Mouse (Mus musculus) MEL (cell line): ENCODE data around the gene Zfp385b.

Experiments used
- CTCF ChIP-seq, 3 experiments: IDR thresholded peaks in 2 of 3; conservative IDR thresholded peaks in 1 of 3; 2 replicates each; pipeline ENCODE4 v1.5.1; 2011 to 2012; ENCODE audit warnings: low read length in 3 of 3, low read depth in 2 of 3, mild to moderate bottlenecking in 2 of 3, improper control_type of control experiment in 1 of 3, inconsistent platforms in 1 of 3, mixed read lengths in 1 of 3, moderate library complexity in 1 of 3; ENCODE audit not compliant: control insufficient read depth in 1 of 3, insufficient read depth in 1 of 3, poor library complexity in 1 of 3, severe bottlenecking in 1 of 3
- ETS1 ChIP-seq: IDR thresholded peaks from 2 replicates; pipeline ENCODE4 v1.6.1; 2012; ENCODE audit warnings: low read depth, mild to moderate bottlenecking, inconsistent platforms, low read length, improper control_type of control experiment, moderate library complexity
- GATA1 ChIP-seq: IDR thresholded peaks from 2 replicates; pipeline ENCODE4 v1.6.1; 2011; ENCODE audit warnings: low read depth, low read length, improper control_type of control experiment
- MXI1 ChIP-seq: IDR thresholded peaks from 2 replicates; pipeline ENCODE4 v1.6.1; 2011; ENCODE audit warnings: mild to moderate bottlenecking, low read depth, low read length, improper control_type of control experiment
- POLR2A ChIP-seq, 2 experiments: IDR thresholded peaks; 2 replicates each; pipeline ENCODE4 v1.6.1; 2011 to 2012; ENCODE audit warnings: low read length in 2 of 2, mild to moderate bottlenecking in 2 of 2, control low read depth in 1 of 2, improper control_type of control experiment in 1 of 2, low read depth in 1 of 2, moderate library complexity in 1 of 2; ENCODE audit not compliant: control insufficient read depth in 1 of 2, insufficient read depth in 1 of 2, poor library complexity in 1 of 2
- POLR2AphosphoS2 ChIP-seq: IDR thresholded peaks from 2 replicates; pipeline ENCODE4 v1.6.1; 2011; ENCODE audit warnings: low read length, improper control_type of control experiment
- ZC3H11A ChIP-seq: IDR thresholded peaks from 2 replicates; pipeline ENCODE4 v1.6.1; 2012; ENCODE audit warnings: low read depth, mild to moderate bottlenecking, inconsistent platforms, low read length, improper control_type of control experiment

DNA sequence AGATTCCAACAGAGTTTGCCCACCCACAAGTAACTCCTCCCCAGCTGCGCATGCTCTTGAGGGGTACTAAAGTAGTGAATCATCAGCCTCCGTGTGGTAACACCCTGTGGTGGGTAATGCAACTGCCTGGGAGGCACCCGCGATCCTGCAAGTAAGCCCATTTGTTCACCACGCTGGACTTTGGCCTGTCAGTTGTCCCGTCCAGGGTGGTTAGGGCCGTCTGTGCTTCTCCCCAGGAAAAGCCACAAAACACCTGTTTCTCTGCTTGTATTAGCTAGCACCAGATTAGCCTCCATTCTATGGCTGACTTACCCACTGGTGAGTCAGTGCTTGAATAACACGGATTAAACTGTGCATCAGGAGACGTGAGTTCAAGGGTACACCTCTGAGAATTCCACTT lies 442.6 kb downstream of the Zfp385b start:
- no peak for TF ChIP-seq POLR2A (IDR thresholded peaks at IDR 0.05; ENCODE audit: control insufficient read depth in 1 of 2, insufficient read depth in 1 of 2, low read depth in 1 of 2, low read length in 2 of 2, poor library complexity in 1 of 2)
- no peak for TF ChIP-seq ETS1
- no peak for TF ChIP-seq MXI1
- TF ChIP-seq ZC3H11A: no peak
- TF ChIP-seq POLR2AphosphoS2: no peak
- TF ChIP-seq CTCF (IDR thresholded peaks at IDR 0.05 in 2 of 3, conservative IDR thresholded peaks at IDR 0.05 in 1 of 3; ENCODE audit: control insufficient read depth in 1 of 3, insufficient read depth in 1 of 3, low read depth in 2 of 3, low read length in 3 of 3, poor library complexity in 1 of 3, severe bottlenecking in 1 of 3): no peak
- TF ChIP-seq GATA1: no peak
